Mouse (Mus musculus) MEL (cell line): ENCODE data around the gene H2-M3. TPM values are rescaled to one million over a fixed set of nuclear protein-coding genes. Genes with fewer than 3 reads are reported as not detected.

ENCODE experiments used
- DNase-seq: peaks from one replicate; pipeline ENCODE4 v3.0.0; 2011; ENCODE audit warnings: low read depth, low spot score
- H3K27ac ChIP-seq: 2 replicates; pipeline ENCODE4 v1.5.1; 2012; ENCODE audit warnings: low read depth, mild to moderate bottlenecking, control low read depth, low read length, moderate library complexity; ENCODE audit not compliant: control insufficient read depth
- H3K27me3 ChIP-seq, 2 experiments: fragments of 150-350 bp in 1 of 2; sonication (generic) in 1 of 2; 2 replicates each; pipeline ENCODE4 v1.6.1; 2012; ENCODE audit warnings: low read length in 2 of 2, mild to moderate bottlenecking in 2 of 2, improper control_type of control experiment in 1 of 2, moderate library complexity in 1 of 2; ENCODE audit not compliant: insufficient read depth in 2 of 2, control insufficient read depth in 1 of 2
- H3K36me3 ChIP-seq, 2 experiments: 2 replicates each; pipeline ENCODE4 v1.6.1; 2012 to 2014; ENCODE audit warnings: low read length in 2 of 2, improper control_type of control experiment in 1 of 2, inconsistent platforms in 1 of 2, mild to moderate bottlenecking in 1 of 2; ENCODE audit not compliant: insufficient read depth in 2 of 2, control insufficient read depth in 1 of 2
- H3K4me1 ChIP-seq, 2 experiments: fragments of 150-350 bp in 1 of 2; sonication (generic) in 1 of 2; 2 replicates each; pipeline ENCODE4 v1.6.1; 2012; ENCODE audit warnings: low read length in 2 of 2, improper control_type of control experiment in 1 of 2, mild to moderate bottlenecking in 1 of 2; ENCODE audit not compliant: insufficient read depth in 2 of 2, control insufficient read depth in 1 of 2
- H3K4me3 ChIP-seq, 2 experiments: fragments of 150-350 bp in 1 of 2; sonication (generic) in 1 of 2; 2 replicates each; pipeline ENCODE4 v1.5.1; 2012; ENCODE audit warnings: low read depth in 2 of 2, low read length in 2 of 2, mild to moderate bottlenecking in 2 of 2, moderate library complexity in 2 of 2, control low read depth in 1 of 2, improper control_type of control experiment in 1 of 2; ENCODE audit not compliant: control insufficient read depth in 1 of 2, insufficient read depth in 1 of 2
- H3K79me2 ChIP-seq: 2 replicates; pipeline ENCODE4 v1.6.1; 2012; ENCODE audit warnings: mild to moderate bottlenecking, low read length, moderate library complexity; ENCODE audit not compliant: control insufficient read depth, poor library complexity, insufficient read depth
- H3K9ac ChIP-seq: 2 replicates; pipeline ENCODE4 v1.6.1; 2012; ENCODE audit warnings: low read depth, mild to moderate bottlenecking, control low read depth, low read length, moderate library complexity; ENCODE audit not compliant: control insufficient read depth, poor library complexity, severe bottlenecking
- H3K9me3 ChIP-seq: fragments of 150-350 bp; sonication (generic); replicated peaks from 2 replicates; pipeline ENCODE4 v1.6.1; 2012; ENCODE audit warnings: mild to moderate bottlenecking, low read length, improper control_type of control experiment, moderate library complexity; ENCODE audit not compliant: insufficient read depth
- BHLHE40 ChIP-seq: IDR thresholded peaks from 2 replicates; pipeline ENCODE4 v1.6.1; 2012; ENCODE audit warnings: low read depth, mild to moderate bottlenecking, inconsistent platforms, low read length, improper control_type of control experiment, borderline replicate concordance
- CTCF ChIP-seq, 3 experiments: IDR thresholded peaks in 2 of 3; conservative IDR thresholded peaks in 1 of 3; 2 replicates each; pipeline ENCODE4 v1.5.1; 2011 to 2012; ENCODE audit warnings: low read length in 3 of 3, low read depth in 2 of 3, mild to moderate bottlenecking in 2 of 3, improper control_type of control experiment in 1 of 3, inconsistent platforms in 1 of 3, mixed read lengths in 1 of 3, moderate library complexity in 1 of 3; ENCODE audit not compliant: control insufficient read depth in 1 of 3, insufficient read depth in 1 of 3, poor library complexity in 1 of 3, severe bottlenecking in 1 of 3
- GABPA ChIP-seq: IDR thresholded peaks from 2 replicates; pipeline ENCODE4 v1.6.1; 2012; ENCODE audit warnings: low read depth, mild to moderate bottlenecking, inconsistent platforms, low read length, improper control_type of control experiment, moderate library complexity
- GATA1 ChIP-seq: IDR thresholded peaks from 2 replicates; pipeline ENCODE4 v1.6.1; 2011; ENCODE audit warnings: low read depth, low read length, improper control_type of control experiment
- KAT2A ChIP-seq: conservative IDR thresholded peaks from 2 replicates; pipeline ENCODE4 v1.6.1; 2012; ENCODE audit warnings: low read depth, low read length, improper control_type of control experiment, inconsistent platforms
- MAX ChIP-seq: IDR thresholded peaks from 2 replicates; pipeline ENCODE4 v1.6.1; 2011; ENCODE audit warnings: low read length, improper control_type of control experiment
- MYB ChIP-seq: IDR thresholded peaks from 2 replicates; pipeline ENCODE4 v1.6.1; 2011; ENCODE audit warnings: mild to moderate bottlenecking, low read depth, low read length, improper control_type of control experiment
- MYC ChIP-seq: IDR thresholded peaks from 2 replicates; pipeline ENCODE4 v1.6.1; 2011; ENCODE audit warnings: low read depth, mild to moderate bottlenecking, low read length, improper control_type of control experiment, moderate library complexity
- NRF1 ChIP-seq: IDR thresholded peaks from 2 replicates; pipeline ENCODE4 v1.6.1; 2014; ENCODE audit warnings: low read depth, mild to moderate bottlenecking, inconsistent platforms, low read length, improper control_type of control experiment, moderate library complexity; ENCODE audit not compliant: poor library complexity, insufficient read depth, severe bottlenecking
- POLR2AphosphoS5 ChIP-seq: IDR thresholded peaks from 2 replicates; pipeline ENCODE4 v1.6.1; 2012; ENCODE audit warnings: low read depth, borderline replicate concordance, mild to moderate bottlenecking, inconsistent platforms, low read length, moderate library complexity, mixed read lengths
- RAD21 ChIP-seq: IDR thresholded peaks from 2 replicates; pipeline ENCODE4 v1.6.1; 2011; ENCODE audit warnings: mild to moderate bottlenecking, low read depth, low read length, improper control_type of control experiment
- RCOR1 ChIP-seq: IDR thresholded peaks from 2 replicates; pipeline ENCODE4 v1.6.1; 2012; ENCODE audit warnings: low read depth, mild to moderate bottlenecking, inconsistent platforms, low read length, improper control_type of control experiment
- SIN3A ChIP-seq: IDR thresholded peaks from 2 replicates; pipeline ENCODE4 v1.6.1; 2012; ENCODE audit warnings: low read length, improper control_type of control experiment, inconsistent platforms
- SMC3 ChIP-seq: IDR thresholded peaks from 2 replicates; pipeline ENCODE4 v1.6.1; 2011; ENCODE audit warnings: low read depth, low read length, improper control_type of control experiment
- TAL1 ChIP-seq: IDR thresholded peaks from 2 replicates; pipeline ENCODE4 v1.6.1; 2012; ENCODE audit warnings: mild to moderate bottlenecking, inconsistent platforms, low read length, moderate library complexity, mixed read lengths
- TBP ChIP-seq: IDR thresholded peaks from 2 replicates; pipeline ENCODE4 v1.8.0; 2011; ENCODE audit warnings: low read depth, low read length, improper control_type of control experiment
- TCF12 ChIP-seq: IDR thresholded peaks from 2 replicates; pipeline ENCODE4 v1.6.1; 2014; ENCODE audit warnings: low read depth, mild to moderate bottlenecking, inconsistent platforms, low read length, improper control_type of control experiment, moderate library complexity
- ZC3H11A ChIP-seq: IDR thresholded peaks from 2 replicates; pipeline ENCODE4 v1.6.1; 2012; ENCODE audit warnings: low read depth, mild to moderate bottlenecking, inconsistent platforms, low read length, improper control_type of control experiment
- ZMIZ1 ChIP-seq: IDR thresholded peaks from 2 replicates; pipeline ENCODE4 v1.6.1; 2012; ENCODE audit warnings: low read depth, mild to moderate bottlenecking, inconsistent platforms, low read length, improper control_type of control experiment, moderate library complexity
- polyA plus RNA-seq, 2 experiments: library from polyadenylated mRNA; stranded (reverse) in 1 of 2; unstranded in 1 of 2; fragments of >175 nt in 1 of 2; fragments of >200 nt in 1 of 2; gene quantifications; 2 replicates each; pipeline versions ENCODE4 v1.2.1 to v1.2.4; 2012; ENCODE audit warnings: low replicate concordance in 2 of 2, low read depth in 1 of 2; ENCODE audit not compliant: insufficient read length in 2 of 2, insufficient read depth in 1 of 2, missing spikeins in 1 of 2
- total RNA-seq: library from RNA; depleted of rRNA; stranded (reverse); fragments of 300-350 nt; gene quantifications from 2 replicates; pipeline ENCODE4 v1.2.3, GENCODE M21; 2012

H2-M3 gene
- total and polyA plus RNA-seq, 3 experiments, result 1.1 to 4.7 TPM; not detected in 1

DNA sequence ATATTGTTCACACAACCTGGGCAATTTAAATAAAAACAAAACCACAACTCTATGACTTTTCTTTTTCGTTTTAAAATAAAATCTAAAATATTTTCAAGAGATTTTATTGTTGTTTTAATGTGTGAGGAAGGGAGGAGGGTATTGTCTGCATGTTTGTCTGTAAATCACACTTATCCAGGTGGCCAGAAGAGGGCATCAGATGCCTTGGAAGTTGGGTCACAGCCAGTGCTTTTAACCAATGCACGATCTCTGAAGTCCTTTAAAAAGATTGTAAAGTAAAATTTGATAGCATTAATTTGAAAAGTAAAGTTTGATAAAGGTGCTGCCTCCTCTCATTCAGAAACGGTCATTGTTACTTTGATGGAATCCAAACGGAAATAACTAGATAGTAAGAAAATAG lies 38.5 kb downstream of the H2-M3 start:
- Histone ChIP-seq H3K9ac (no peak overlapping the region), H3K27me3 (no peaks in the 10 kb centered on the region), H3K4me1 (no peaks in the 10 kb centered on the region), H3K27ac (no peak overlapping the region), H3K9me3 (no peaks in the 10 kb centered on the region)
- TF ChIP-seq TBP, result no peak
- TF ChIP-seq SIN3A, result no peak
- no peak for TF ChIP-seq MYC
- no peak for TF ChIP-seq MAX
- TF ChIP-seq TCF12, result no peak
- TF ChIP-seq ZC3H11A, result no peak
- TF ChIP-seq TAL1, result no peak
- no peak for TF ChIP-seq BHLHE40
- no peak for TF ChIP-seq ZMIZ1
- TF ChIP-seq SMC3, result no peak
- no peak for TF ChIP-seq POLR2AphosphoS5
- no peak for TF ChIP-seq KAT2A
- TF ChIP-seq GABPA, result no peak
- TF ChIP-seq RAD21, result no peak
- no peak for TF ChIP-seq GATA1
- TF ChIP-seq NRF1, result no peak
- TF ChIP-seq CTCF (IDR thresholded peaks at IDR 0.05 in 2 of 3, conservative IDR thresholded peaks at IDR 0.05 in 1 of 3; ENCODE audit: control insufficient read depth in 1 of 3, insufficient read depth in 1 of 3, low read depth in 2 of 3, low read length in 3 of 3, poor library complexity in 1 of 3, severe bottlenecking in 1 of 3), result no peak
- TF ChIP-seq RCOR1, result no peak
- TF ChIP-seq, all 39 proteins: peak for 0
- H3K4me3 ChIP-seq, result no peak overlapping the region
- no peak for DNase-seq
- no peaks in the 10 kb centered on the region for H3K79me2 ChIP-seq
- H3K36me3 ChIP-seq, result no peaks in the 10 kb centered on the region

DNA sequence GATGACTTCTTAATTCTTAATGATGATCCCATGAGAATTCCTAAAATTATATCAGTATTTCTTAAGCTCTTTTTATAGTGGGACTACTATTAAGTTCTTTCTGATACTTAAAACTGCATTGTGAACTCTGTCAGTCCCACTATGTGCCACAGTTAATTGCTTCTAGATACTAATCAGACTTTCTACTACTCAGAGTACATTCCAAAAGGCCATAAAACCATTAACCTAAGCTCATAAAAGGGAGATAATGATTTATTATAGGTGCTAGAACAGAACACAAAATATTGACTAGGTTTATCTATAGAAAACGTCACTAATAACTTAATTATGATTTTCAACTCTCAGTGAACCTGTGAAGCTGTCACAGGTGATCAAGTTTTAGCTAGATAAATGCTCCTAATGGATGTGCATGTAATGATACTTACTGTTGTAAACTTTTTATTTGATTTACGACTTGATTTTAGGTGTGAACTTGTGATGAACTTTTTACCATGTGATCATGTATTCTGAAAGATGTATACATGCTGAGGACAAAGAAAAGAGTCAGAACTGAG lies 40.2 kb downstream of the H2-M3 start:
- Histone ChIP-seq H3K4me3 (no peak overlapping the region), H3K27ac (no peak overlapping the region), H3K4me1 (no peaks in the 10 kb centered on the region), H3K9ac (no peak overlapping the region)
- DNase-seq, result no peak
- TF ChIP-seq ZMIZ1 (no peak), MYB (no peak), CTCF (IDR thresholded peaks at IDR 0.05 in 2 of 3, conservative IDR thresholded peaks at IDR 0.05 in 1 of 3; ENCODE audit: control insufficient read depth in 1 of 3, insufficient read depth in 1 of 3, low read depth in 2 of 3, low read length in 3 of 3, poor library complexity in 1 of 3, severe bottlenecking in 1 of 3) (no peak)
- TF ChIP-seq, all 39 proteins: peak for 0
- Histone ChIP-seq H3K36me3 (no peaks in the 10 kb centered on the region), H3K9me3 (no peaks in the 10 kb centered on the region), H3K79me2 (no peaks in the 10 kb centered on the region), H3K27me3 (no peaks in the 10 kb centered on the region)
